Mouse (Mus musculus): ENCODE data around the gene Snx6. TPM values are rescaled to one million over a fixed set of nuclear protein-coding genes. Genes with fewer than 3 reads are reported as not detected.

Snx6 gene
- polyA plus RNA-seq, 1 experiment from 2014 or later = 167 TPM

Other genes with a start within 250 kb of the Snx6 start
- 225 and 229 TPM in 2 replicates for gene Sptssa, start 139.1 kb downstream of the Snx6 start, polyA plus RNA-seq (2015; fragmentation: Nextera tagmentation; extraction: Ambion mirVana)
- gene Eapp, start 99.8 kb downstream of the Snx6 start, polyA plus RNA-seq (2015; fragmentation: Nextera tagmentation; extraction: Ambion mirVana) = 51.9 and 57.0 TPM in 2 replicates
- 179 and 211 TPM in 2 replicates for gene Cfl2, start 67.2 kb upstream of the Snx6 start, polyA plus RNA-seq (2015; fragmentation: Nextera tagmentation; extraction: Ambion mirVana)
- gene Gm20403, start 190.8 kb upstream of the Snx6 start, polyA plus RNA-seq (2015; fragmentation: Nextera tagmentation; extraction: Ambion mirVana) = not detected in 2 replicates
- 16.4 and 18.0 TPM in 2 replicates for gene Baz1a, start 218.6 kb upstream of the Snx6 start, polyA plus RNA-seq (2015; fragmentation: Nextera tagmentation; extraction: Ambion mirVana)

Measured in stomach, embryonic 16.5 days (tissue).